Mouse (Mus musculus) cerebellum, adult 2 months (tissue): ENCODE data around the gene Ccdc137.

Source experiments
- CTCF ChIP-seq: fragments of 200-500 bp; IDR thresholded peaks from 2 replicates; pipeline ENCODE4 v1.5.1; 2011; ENCODE audit warnings: low read depth, mild to moderate bottlenecking, control low read depth, low read length, moderate library complexity, borderline replicate concordance; ENCODE audit not compliant: insufficient read depth
- POLR2A ChIP-seq: fragments of 200-500 bp; IDR thresholded peaks from 2 replicates; pipeline ENCODE4 v1.6.1; 2011; ENCODE audit warnings: low read length, control low read depth, borderline replicate concordance; ENCODE audit not compliant: insufficient read depth

GRCm38 (mm10) chr11:120499894-120500293 lies 42.0 kb downstream of the Ccdc137 start:
- TF ChIP-seq CTCF (no peak), POLR2A (no peak)
